Mouse (Mus musculus) left cerebral cortex, adult 6 months (tissue): ENCODE results near the gene Pfn1. TPM values are rescaled to one million over a fixed set of nuclear protein-coding genes. Genes with fewer than 3 reads are reported as not detected.

ENCODE experiments used
- long read RNA-seq, 2 experiments: library from polyadenylated mRNA; unstranded; transcript quantifications; one replicate each; pipeline ENCODE4 v2.0.0; 2019 to 2020
- polyA plus RNA-seq: library from polyadenylated mRNA; unstranded; fragments of <200 nt; fragmentation: Nextera tagmentation; gene quantifications from 2 replicates; pipeline ENCODE4 v1.2.3, GENCODE M21; 2021

The Pfn1 gene
- polyA plus RNA-seq, result 296 and 431 TPM in 2 replicates
- long read RNA-seq, experiment 1, transcript Pfn1-201 (3 exons, 861 nt), result major isoform, 49 of 52 reads
- long read RNA-seq, experiment 1, partial matches to known transcripts, result 2 of 52 reads
- long read RNA-seq, experiment 1, other reads (novel, unspliced or antisense), result 1 of 52 reads
- long read RNA-seq, experiment 2, transcript Pfn1-201 (3 exons, 861 nt), result major isoform, 70 of 78 reads
- long read RNA-seq, experiment 2, partial matches to known transcripts, result 7 of 78 reads
- long read RNA-seq, experiment 2, other reads (novel, unspliced or antisense), result 1 of 78 reads

GRCm38 (mm10) chr11:70654198-70654922 is at the start of gene Pfn1:
TSS of gene Pfn1 (minus strand) at chr11:70654644.

GRCm38 (mm10) chr11:70699722-70700556 is 45.5 kb upstream of the Pfn1 start, which contains the start of the genes Inca1 and Kif1c:
TSS of gene Inca1 (minus strand) at chr11:70700155.
TSS of gene Kif1c (plus strand) at chr11:70700548.

GRCm38 (mm10) chr11:70687601-70688199 is 33.3 kb upstream of the Pfn1 start, which contains the start of gene Camta2:
TSS of gene Camta2 (minus strand) at chr11:70688105.

GRCm38 (mm10) chr11:70668771-70669505 is 14.5 kb upstream of the Pfn1 start, which contains the start of gene Spag7:
TSS of gene Spag7 (minus strand) at chr11:70669416.

GRCm38 (mm10) chr11:70656964-70657363 is 2.5 kb upstream of the Pfn1 start, which contains the start of gene Eno3:
TSS of gene Eno3 (plus strand) at chr11:70657202.

GRCm38 (mm10) chr11:70646691-70647650 is 7.5 kb downstream of the Pfn1 start, which contains the start of the genes Rnf167 and Slc25a11:
TSS of gene Rnf167 (plus strand) at chr11:70647235.
TSS of gene Slc25a11 (minus strand) at chr11:70647479.

GRCm38 (mm10) chr11:70638714-70639278 is 15.6 kb downstream of the Pfn1 start, which contains the start of gene Gp1ba:
TSS of gene Gp1ba (plus strand) at chr11:70639122.

GRCm38 (mm10) chr11:70619101-70619500 is 35.3 kb downstream of the Pfn1 start, which contains the start of gene Chrne:
TSS of gene Chrne (minus strand) at chr11:70619216.

GRCm38 (mm10) chr11:70615516-70616093 is 38.8 kb downstream of the Pfn1 start, which contains the start of gene 4930544D05Rik:
TSS of gene 4930544D05Rik (plus strand) at chr11:70615848.

Other genes with a start within 250 kb of the Pfn1 start
- 4.6 and 12.1 TPM in 2 replicates for gene Pelp1, start 244.6 kb downstream of the Pfn1 start, polyA plus RNA-seq
- gene Arrb2, start 222.0 kb downstream of the Pfn1 start, polyA plus RNA-seq, result 4.4 and 10.5 TPM in 2 replicates
- gene Med11, start 202.7 kb downstream of the Pfn1 start, polyA plus RNA-seq, result 17.4 and 19.0 TPM in 2 replicates
- 0.15 TPM in 1 of 2 replicates, not detected in the other for gene Zmynd15, start 195.2 kb downstream of the Pfn1 start, polyA plus RNA-seq
- 2.2 and 3.3 TPM in 2 replicates for gene Cxcl16, start 194.7 kb downstream of the Pfn1 start, polyA plus RNA-seq
- 0.38 and 0.93 TPM in 2 replicates for gene Tm4sf5, start 149.4 kb downstream of the Pfn1 start, polyA plus RNA-seq
- gene Vmo1, start 140.0 kb downstream of the Pfn1 start, polyA plus RNA-seq, result 0.33 and 0.36 TPM in 2 replicates
- gene Gltpd2, start 135.4 kb downstream of the Pfn1 start, polyA plus RNA-seq, result 0.38 TPM in 1 of 2 replicates, not detected in the other
- gene Psmb6, start 129.3 kb downstream of the Pfn1 start, polyA plus RNA-seq, result 559 and 574 TPM in 2 replicates
- gene Gm40193, start 121.7 kb downstream of the Pfn1 start, polyA plus RNA-seq, result not detected in 2 replicates
- 5.1 and 8.5 TPM in 2 replicates for gene Pld2, start 114.6 kb downstream of the Pfn1 start, polyA plus RNA-seq
- gene Mink1, start 91.8 kb downstream of the Pfn1 start, polyA plus RNA-seq, result 16.0 and 79.5 TPM in 2 replicates
- not detected in 2 replicates for gene 4930544D05Rik, start 38.8 kb downstream of the Pfn1 start, polyA plus RNA-seq
- gene Chrne, start 35.4 kb downstream of the Pfn1 start, polyA plus RNA-seq, result 0.31 TPM in 1 of 2 replicates, not detected in the other
- gene Gp1ba, start 15.5 kb downstream of the Pfn1 start, polyA plus RNA-seq, result 0.10 TPM in 2 replicates
- 81.8 and 93.4 TPM in 2 replicates for gene Rnf167, start 7.4 kb downstream of the Pfn1 start, polyA plus RNA-seq
- gene Slc25a11, start 7.2 kb downstream of the Pfn1 start, polyA plus RNA-seq, result 175 and 205 TPM in 2 replicates
- 4.1 and 5.0 TPM in 2 replicates for gene Eno3, start 2.6 kb upstream of the Pfn1 start, polyA plus RNA-seq
- 75.7 and 84.4 TPM in 2 replicates for gene Spag7, start 14.8 kb upstream of the Pfn1 start, polyA plus RNA-seq
- gene Camta2, start 33.5 kb upstream of the Pfn1 start, polyA plus RNA-seq, result 53.9 and 107 TPM in 2 replicates
- gene Inca1, start 45.5 kb upstream of the Pfn1 start, polyA plus RNA-seq, result 3.7 and 3.8 TPM in 2 replicates
- 0.82 and 4.5 TPM in 2 replicates for gene Kif1c, start 45.9 kb upstream of the Pfn1 start, polyA plus RNA-seq
- gene Zfp3, start 109.6 kb upstream of the Pfn1 start, polyA plus RNA-seq, result 10.3 and 10.8 TPM in 2 replicates
- gene Scimp, start 157.9 kb upstream of the Pfn1 start, polyA plus RNA-seq, result 0.20 TPM in 1 of 2 replicates, not detected in the other
- gene Rabep1, start 190.1 kb upstream of the Pfn1 start, polyA plus RNA-seq, result 88.3 and 101 TPM in 2 replicates